In the genomic region with DNA sequence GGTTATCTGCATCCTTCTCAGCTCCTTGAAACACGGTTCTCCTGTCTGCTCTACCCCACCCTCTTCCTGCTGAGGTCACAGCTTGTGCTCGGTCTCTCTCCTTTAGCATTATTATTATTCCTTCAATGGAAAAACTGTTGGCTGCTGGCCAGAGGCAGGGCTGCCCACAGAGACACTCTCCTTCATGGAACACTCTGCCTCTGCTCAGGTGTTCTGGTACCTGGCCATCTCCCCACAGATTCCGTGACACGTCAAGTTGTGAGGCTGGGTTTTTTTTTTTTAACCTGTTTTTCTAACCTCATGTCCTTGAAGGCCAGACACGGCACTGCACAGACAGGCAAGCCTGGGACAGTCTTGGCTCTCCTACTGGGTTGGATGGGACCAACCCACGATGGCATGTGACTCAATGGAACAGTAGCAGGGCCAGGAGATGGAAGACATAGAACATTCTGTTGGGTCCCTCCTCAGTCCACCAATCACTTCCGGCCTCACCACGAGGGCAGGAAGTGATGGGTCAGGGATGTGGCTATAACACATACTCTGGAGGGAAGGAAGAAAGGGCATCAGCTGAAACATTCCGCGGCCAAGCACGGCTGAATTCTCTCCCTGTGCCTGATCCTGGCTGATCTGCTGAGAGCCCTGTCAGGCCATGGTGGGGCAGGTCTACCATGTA, we compare ENCODE assay signal across 8 mouse cellular contexts. TPM values are rescaled to one million over a fixed set of nuclear protein-coding genes. Genes with fewer than 3 reads are reported as not detected.
A peak's percentile ranks its signal among the peaks of the same experiment; 100 is the strongest.
DNase-seq lines count a peak whose midpoint lies in the region; ATAC-seq lines count a peak whose summit lies in the region.

No protein-coding gene starts in this region.

- H3K9ac ChIP-seq in forebrain, embryonic 12.5 days = 0 out of 2 replicates have a peak overlapping the region, but pooled peaks have one; percentile 30
- peak overlapping the region; percentile 18; the same call in 1 of the 2 replicates for H3K9ac ChIP-seq in intestine, embryonic 16.5 days (ENCODE audit: low read depth, low read length)

- no peak for ATAC-seq in forebrain, embryonic 12.5 days (ENCODE audit: low FRiP score)
- no peak for ATAC-seq in intestine, embryonic 16.5 days

- peaks cover 99% of the 10 kb centered on the region for H3K4me1 ChIP-seq in forebrain, embryonic 12.5 days
- peaks cover 83% of the 10 kb centered on the region for H3K4me1 ChIP-seq in intestine, embryonic 16.5 days (ENCODE audit: control insufficient read depth, insufficient read depth, low read length)

- H3K27ac ChIP-seq in forebrain, embryonic 12.5 days = peak overlapping the region; percentile 99; the same call in 1 of the 2 replicates
- H3K27ac ChIP-seq in intestine, embryonic 16.5 days (ENCODE audit: low read length) = no peak overlapping the region

- no peaks in the 10 kb centered on the region for H3K27me3 ChIP-seq in forebrain, embryonic 12.5 days
- no peaks in the 10 kb centered on the region for H3K27me3 ChIP-seq in intestine, embryonic 16.5 days (replicated peaks; ENCODE audit: control insufficient read depth, insufficient read depth, low read length)

- peak overlapping the region; percentile 60 for H3K4me2 ChIP-seq in forebrain, embryonic 12.5 days
- no peak overlapping the region for H3K4me2 ChIP-seq in intestine, embryonic 16.5 days (ENCODE audit: low read depth, low read length)

- H3K4me3 ChIP-seq in forebrain, embryonic 12.5 days (replicated peaks) = no peak overlapping the region
- H3K4me3 ChIP-seq in intestine, embryonic 16.5 days (ENCODE audit: low read length) = no peak overlapping the region

- peak; percentile 44 for DNase-seq in T-cell, adult 2 months (ENCODE audit: low spot score)
- DNase-seq in lung, postnatal 25 days (ENCODE audit: low spot score) = peak; percentile 77
- DNase-seq in adipocyte (ENCODE audit: low spot score) = no peak
- no peak for DNase-seq in gastrocnemius, postnatal 25 days
- DNase-seq in adrenal gland, adult 18-20 months (ENCODE audit: low spot score in 2 of 2) = no peak
- DNase-seq in adrenal gland, postnatal 10 days = no peak

- 73% methylated on average over 11 of the region's 11 CpGs for WGBS in forebrain, embryonic 12.5 days
- 59% methylated on average over 11 of the region's 11 CpGs for WGBS in intestine, embryonic 16.5 days

- H3K9me3 ChIP-seq in forebrain, embryonic 12.5 days = no peaks in the 10 kb centered on the region
- no peaks in the 10 kb centered on the region for H3K9me3 ChIP-seq in intestine, embryonic 16.5 days (ENCODE audit: control insufficient read depth, low read length)

- peaks cover 45% of the 10 kb centered on the region for H3K36me3 ChIP-seq in forebrain, embryonic 12.5 days (replicated peaks)
- 0 out of 2 replicates have a peak, but pooled peaks cover 2% of the 10 kb centered on the region for H3K36me3 ChIP-seq in intestine, embryonic 16.5 days (ENCODE audit: control insufficient read depth, insufficient read depth, low read length)

RNA-seq across cellular contexts. Expression of a gene that starts 18.5 kb away (rescaled TPM):
- polyA plus RNA-seq in forebrain, embryonic 12.5 days (2016; fragmentation: Nextera tagmentation; extraction: Ambion mirVana) = 49.5 and 61.8 TPM in 2 replicates
- polyA plus RNA-seq in intestine, embryonic 16.5 days (2015; fragmentation: Nextera tagmentation; extraction: Ambion mirVana) = 7.4 and 8.4 TPM in 2 replicates
- 1 to 10 TPM; 7.0 to 9.2 TPM for total RNA-seq in gastrocnemius, postnatal 25 days (2021)
- total RNA-seq in adrenal gland, adult 18-20 months (2021) = 10 to 100 TPM; 21.5 to 22.0 TPM
- total RNA-seq in adrenal gland, postnatal 10 days (2021) = 10 to 100 TPM; 27.1 to 36.4 TPM

RNA-seq across cellular contexts. Expression of a gene that starts 53.0 kb away (rescaled TPM):
- polyA plus RNA-seq in forebrain, embryonic 12.5 days (2016; fragmentation: Nextera tagmentation; extraction: Ambion mirVana) = 30.0 and 33.9 TPM in 2 replicates
- polyA plus RNA-seq in intestine, embryonic 16.5 days (2015; fragmentation: Nextera tagmentation; extraction: Ambion mirVana) = 19.1 and 20.4 TPM in 2 replicates
- total RNA-seq in gastrocnemius, postnatal 25 days (2021) = 10 to 100 TPM; 22.0 to 23.9 TPM
- 10 to 100 TPM; 52.2 to 69.1 TPM for total RNA-seq in adrenal gland, adult 18-20 months (2021)
- total RNA-seq in adrenal gland, postnatal 10 days (2021) = 10 to 100 TPM; 47.6 to 48.4 TPM

Comparison
In these comparisons a context has a peak if more than half of its experiments do, and no peak if none do; other contexts are left out.
1. DNase-seq: peak in T-cell, adult 2 months (single experiment) and lung, postnatal 25 days (single experiment); none in adipocyte (single experiment), gastrocnemius, postnatal 25 days (single experiment), adrenal gland, adult 18-20 months (0 of 2) and adrenal gland, postnatal 10 days (single experiment).